Mouse (Mus musculus): Measurements from ENCODE around the gene Bud13.

GRCm38 (mm10) chr9:46345887-46346665, 63.3 kb downstream of the Bud13 start:
- TF ChIP-seq POLR2A (IDR thresholded peaks at IDR 0.05; ENCODE audit: low read depth, low read length) = no peak
- no peak for TF ChIP-seq CTCF (IDR thresholded peaks at IDR 0.05; ENCODE audit: borderline replicate concordance, insufficient read depth, low read length)

Measured in embryonic fibroblast, embryonic 13.5 days (primary cell).